ENCODE assay signal across 8 mouse cellular contexts in genomic region chr1:80637214-80637705, GRCm38 (mm10).
DNase-seq lines count a peak whose midpoint lies in the region; ATAC-seq and TF ChIP-seq lines count a peak whose summit lies in the region.

No protein-coding gene starts in this region.

- H3K4me2 ChIP-seq in hindbrain, postnatal 0 days (ENCODE audit: low read depth, low read length): no peak overlapping the region
- no peak overlapping the region for H3K4me2 ChIP-seq in hindbrain, embryonic 11.5 days (replicated peaks; ENCODE audit: low read depth, low read length)
- no peak overlapping the region for H3K4me2 ChIP-seq in intestine, postnatal 0 days (replicated peaks; ENCODE audit: low read depth)

- TF ChIP-seq CTCF in hindbrain, postnatal 0 days (IDR thresholded peaks at IDR 0.05; ENCODE audit: low read depth): no peak
- no peak for TF ChIP-seq CTCF in intestine, postnatal 0 days (IDR thresholded peaks at IDR 0.05; ENCODE audit: low read depth)

- no peaks in the 10 kb centered on the region for H3K36me3 ChIP-seq in hindbrain, postnatal 0 days (ENCODE audit: insufficient read depth, low read length)
- H3K36me3 ChIP-seq in hindbrain, embryonic 11.5 days (ENCODE audit: control insufficient read depth, insufficient read depth, low read length): no peaks in the 10 kb centered on the region
- no peaks in the 10 kb centered on the region for H3K36me3 ChIP-seq in intestine, postnatal 0 days (ENCODE audit: control insufficient read depth, insufficient read depth)

- DNase-seq in hindbrain, postnatal 0 days (ENCODE audit: low spot score): peak; percentile 66
- no peak for DNase-seq in hindbrain, embryonic 11.5 days (ENCODE audit: low spot score)
- peak; percentile 66 for DNase-seq in Muller cell, postnatal 12 days (ENCODE audit: inconsistent ontology term)
- DNase-seq in frontal cortex, postnatal 10 days (ENCODE audit: low spot score in 2 of 2): peak; percentile 40
- peak; percentile 58 for DNase-seq in kidney, postnatal 10 days
- DNase-seq in lung, postnatal 10 days: peak; percentile 62
- DNase-seq in spleen, postnatal 4 days (ENCODE audit: low spot score in 2 of 2): peak; percentile 26 to 59

- H3K9ac ChIP-seq in hindbrain, postnatal 0 days (replicated peaks; ENCODE audit: low read length): no peak overlapping the region
- no peak overlapping the region for H3K9ac ChIP-seq in hindbrain, embryonic 11.5 days (ENCODE audit: low read depth, low read length)
- no peak overlapping the region for H3K9ac ChIP-seq in intestine, postnatal 0 days (ENCODE audit: low read depth, low read length)

- H3K27ac ChIP-seq in hindbrain, postnatal 0 days: no peak overlapping the region
- no peak overlapping the region for H3K27ac ChIP-seq in hindbrain, embryonic 11.5 days (ENCODE audit: low read depth, low read length)
- no peak overlapping the region for H3K27ac ChIP-seq in intestine, postnatal 0 days (ENCODE audit: low read depth, low read length)

- H3K4me1 ChIP-seq in hindbrain, postnatal 0 days (ENCODE audit: insufficient read depth, low read length): no peaks in the 10 kb centered on the region
- no peaks in the 10 kb centered on the region for H3K4me1 ChIP-seq in hindbrain, embryonic 11.5 days (replicated peaks; ENCODE audit: control insufficient read depth, insufficient read depth, low read length)
- no peaks in the 10 kb centered on the region for H3K4me1 ChIP-seq in intestine, postnatal 0 days (replicated peaks; ENCODE audit: control insufficient read depth, insufficient read depth, low read length)

- H3K9me3 ChIP-seq in hindbrain, postnatal 0 days (ENCODE audit: low read length): no peaks in the 10 kb centered on the region
- no peaks in the 10 kb centered on the region for H3K9me3 ChIP-seq in hindbrain, embryonic 11.5 days (ENCODE audit: control insufficient read depth, low read length)
- no peaks in the 10 kb centered on the region for H3K9me3 ChIP-seq in intestine, postnatal 0 days (ENCODE audit: control insufficient read depth)

- no peaks in the 10 kb centered on the region for H3K27me3 ChIP-seq in hindbrain, postnatal 0 days (ENCODE audit: insufficient read depth, low read length)
- H3K27me3 ChIP-seq in hindbrain, embryonic 11.5 days (ENCODE audit: control insufficient read depth, insufficient read depth, low read length): no peaks in the 10 kb centered on the region
- H3K27me3 ChIP-seq in intestine, postnatal 0 days (replicated peaks; ENCODE audit: control insufficient read depth, insufficient read depth, low read length): no peaks in the 10 kb centered on the region

- ATAC-seq in hindbrain, postnatal 0 days: peak; percentile 74; the same call in 1 of the 2 replicates
- no peak for ATAC-seq in hindbrain, embryonic 11.5 days (ENCODE audit: low FRiP score)
- no peak for ATAC-seq in intestine, postnatal 0 days

- 52% methylated on average over 4 of the region's 4 CpGs for WGBS in hindbrain, postnatal 0 days
- WGBS in hindbrain, embryonic 11.5 days: 84% methylated on average over 4 of the region's 4 CpGs
- 58% methylated on average over 4 of the region's 4 CpGs for WGBS in intestine, postnatal 0 days

- no peak overlapping the region for H3K4me3 ChIP-seq in hindbrain, postnatal 0 days (ENCODE audit: low read length)
- H3K4me3 ChIP-seq in hindbrain, embryonic 11.5 days (ENCODE audit: low read depth, low read length): no peak overlapping the region
- no peak overlapping the region for H3K4me3 ChIP-seq in intestine, postnatal 0 days (ENCODE audit: low read depth, low read length)
